Mouse (Mus musculus) neural tube, embryonic 15.5 days (tissue): ENCODE results near the gene Olfr1128. TPM values are rescaled to one million over a fixed set of nuclear protein-coding genes. Genes with fewer than 3 reads are reported as not detected.

Experiments used
- polyA plus RNA-seq: library from polyadenylated mRNA; unstranded; fragments of >200 nt; fragmentation: Nextera tagmentation; extraction: Ambion mirVana; gene quantifications from 2 replicates; pipeline ENCODE4 v1.2.1, GENCODE M21; 2015

Olfr1128 gene
- polyA plus RNA-seq, 1 experiment from 2014 or later: not detected

Other genes starting within 250 kb of the Olfr1128 start
- not detected in 2 replicates for gene Olfr1118, start 238.0 kb downstream of the Olfr1128 start, polyA plus RNA-seq
- not detected in 2 replicates for gene Olfr1120, start 190.7 kb downstream of the Olfr1128 start, polyA plus RNA-seq
- not detected in 2 replicates for gene Olfr1121, start 175.6 kb downstream of the Olfr1128 start, polyA plus RNA-seq
- not detected in 2 replicates for gene Olfr1122, start 159.7 kb downstream of the Olfr1128 start, polyA plus RNA-seq
- not detected in 2 replicates for gene Olfr1123, start 128.9 kb downstream of the Olfr1128 start, polyA plus RNA-seq
- 0.10 TPM in 1 of 2 replicates, not detected in the other for gene Olfr1124, start 115.3 kb downstream of the Olfr1128 start, polyA plus RNA-seq
- gene Olfr1126, start 91.6 kb downstream of the Olfr1128 start, polyA plus RNA-seq: not detected in 2 replicates
- gene Pramel7, start 48.4 kb downstream of the Olfr1128 start, polyA plus RNA-seq: not detected in 2 replicates
- not detected in 2 replicates for gene Pramel6, start 39.0 kb downstream of the Olfr1128 start, polyA plus RNA-seq
- gene Olfr153, start 13.7 kb downstream of the Olfr1128 start, polyA plus RNA-seq: not detected in 2 replicates
- gene Olfr1129, start 28.4 kb upstream of the Olfr1128 start, polyA plus RNA-seq: not detected in 2 replicates
- gene Olfr1130, start 60.7 kb upstream of the Olfr1128 start, polyA plus RNA-seq: not detected in 2 replicates
- gene Olfr1131, start 81.6 kb upstream of the Olfr1128 start, polyA plus RNA-seq: not detected in 2 replicates
- gene Olfr1132, start 92.0 kb upstream of the Olfr1128 start, polyA plus RNA-seq: not detected in 2 replicates
- not detected in 2 replicates for gene Olfr1133, start 101.8 kb upstream of the Olfr1128 start, polyA plus RNA-seq
- not detected in 2 replicates for gene Olfr1134, start 112.9 kb upstream of the Olfr1128 start, polyA plus RNA-seq
- gene Olfr1135, start 128.1 kb upstream of the Olfr1128 start, polyA plus RNA-seq: not detected in 2 replicates
- gene Olfr1136, start 148.4 kb upstream of the Olfr1128 start, polyA plus RNA-seq: not detected in 2 replicates
- gene Olfr1137, start 167.6 kb upstream of the Olfr1128 start, polyA plus RNA-seq: not detected in 2 replicates
- gene Olfr1138, start 194.4 kb upstream of the Olfr1128 start, polyA plus RNA-seq: not detected in 2 replicates
- gene Olfr1140, start 198.2 kb upstream of the Olfr1128 start, polyA plus RNA-seq: not detected in 2 replicates
- not detected in 2 replicates for gene Olfr1141, start 208.4 kb upstream of the Olfr1128 start, polyA plus RNA-seq
- gene Olfr152, start 233.9 kb upstream of the Olfr1128 start, polyA plus RNA-seq: not detected in 2 replicates